Mouse (Mus musculus): ENCODE data around the gene Astn2.

DNA sequence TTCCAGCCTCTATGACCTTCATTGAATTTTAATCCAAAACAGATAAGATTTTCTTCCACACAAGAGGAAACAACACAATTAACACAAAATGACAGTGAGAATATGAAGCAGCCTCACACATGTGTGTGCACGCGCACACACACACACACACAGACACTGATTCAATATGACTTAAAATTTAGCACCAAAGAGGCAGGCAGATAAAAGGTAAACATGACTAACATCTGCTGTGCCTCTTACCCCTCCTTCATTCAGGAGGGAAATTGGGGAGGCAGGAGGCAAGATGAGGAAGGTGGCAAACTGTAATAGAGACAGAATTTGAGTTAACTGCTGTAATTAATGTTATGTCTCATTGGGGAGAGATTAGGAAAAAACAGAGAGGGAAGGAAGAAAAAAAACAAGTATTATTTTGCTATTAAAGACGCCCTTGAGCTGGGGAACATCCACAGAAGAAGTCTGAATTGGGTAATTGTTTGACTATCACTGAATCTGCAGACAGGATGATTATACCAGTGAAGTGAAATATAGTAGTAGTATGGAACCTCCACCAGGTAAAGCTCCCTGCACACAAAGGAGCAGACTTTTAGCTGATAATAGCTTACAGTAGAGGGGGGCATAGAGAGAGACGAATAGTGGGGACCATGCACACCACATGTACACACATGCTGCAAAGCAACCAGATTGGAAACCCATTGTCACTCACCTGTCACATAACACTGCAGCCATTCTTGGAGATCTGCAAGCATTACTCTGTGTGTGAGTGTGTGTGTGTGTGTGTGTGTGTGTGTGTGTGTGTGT lies 149.5 kb downstream of the Astn2 start:
- TF ChIP-seq CTCF (IDR thresholded peaks at IDR 0.05; ENCODE audit: low read depth, low read length) (no peak), POLR2A (IDR thresholded peaks at IDR 0.05; ENCODE audit: borderline replicate concordance, low read depth, low read length) (no peak)
